Mouse (Mus musculus) E14TG2a.4 (cell line): ENCODE measurements at regions not wholly inside any gene's neighbourhood (a gene's known extent, or its start where the extent isn't known, plus 50 kb on each side); places are given as distances from the start of the nearest gene placed in this dataset.

ENCODE experiments used
- H3K27me3 ChIP-seq: 2 replicates; pipeline ENCODE4 v1.6.1; 2014; ENCODE audit warnings: low read length, control low read depth; ENCODE audit not compliant: insufficient read depth
- H3K36me3 ChIP-seq: 2 replicates; pipeline ENCODE4 v1.6.1; 2014; ENCODE audit warnings: low read length, control low read depth; ENCODE audit not compliant: insufficient read depth
- H3K4me1 ChIP-seq: replicated peaks from 2 replicates; pipeline ENCODE4 v1.6.1; 2014; ENCODE audit warnings: low read depth, low read length, control low read depth
- H3K4me3 ChIP-seq: replicated peaks from 2 replicates; pipeline ENCODE4 v1.5.1; 2014; ENCODE audit warnings: mild to moderate bottlenecking, low read length
- H3K9me3 ChIP-seq: 2 replicates; pipeline ENCODE4 v1.6.1; 2014; ENCODE audit warnings: low read length, control low read depth
- CTCF ChIP-seq: conservative IDR thresholded peaks from 2 replicates; pipeline ENCODE4 v1.5.1; 2014; ENCODE audit warnings: low read length
- NANOG ChIP-seq: IDR thresholded peaks from 2 replicates; pipeline ENCODE4 v1.6.1; 2014; ENCODE audit warnings: borderline replicate concordance, low read length, mixed read lengths
- POU5F1 ChIP-seq: IDR thresholded peaks from 2 replicates; pipeline ENCODE4 v1.6.1; 2014; ENCODE audit warnings: low read length, borderline replicate concordance

DNA sequence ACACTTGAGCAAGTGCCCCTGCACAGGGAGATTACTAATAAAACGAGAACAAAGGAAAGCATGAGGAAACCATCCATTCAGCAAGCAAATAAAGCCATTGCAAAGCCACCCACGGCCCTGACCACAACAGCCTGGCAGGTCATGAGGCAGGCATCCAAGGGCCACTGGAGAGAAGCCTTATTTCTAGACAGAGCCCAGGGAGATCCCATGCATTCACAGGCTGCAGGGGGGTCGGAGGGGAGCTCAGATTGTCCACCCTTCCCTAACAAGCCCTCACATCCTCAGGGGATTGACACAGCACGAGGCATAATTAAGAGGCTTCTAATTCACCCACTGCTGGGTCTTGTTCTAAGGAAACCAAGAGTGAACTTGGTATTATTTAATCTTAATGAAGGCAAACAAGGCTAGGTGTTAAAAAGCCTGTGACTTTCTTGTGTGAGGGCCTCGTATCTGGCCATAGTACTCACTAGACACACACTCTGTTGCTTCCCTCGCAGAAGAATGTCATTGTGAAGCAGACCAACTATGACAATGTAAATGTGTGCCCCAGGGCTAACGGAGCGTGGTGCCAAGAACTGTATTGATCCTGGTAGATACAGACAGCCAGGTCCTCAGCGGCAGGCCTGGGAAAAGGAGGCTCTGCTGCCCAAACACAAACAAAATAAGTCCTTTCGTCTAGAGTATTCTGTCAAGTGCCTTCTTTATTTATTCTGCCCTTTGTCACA, 303.6 kb upstream of the Slc24a5 start:
- H3K9me3 ChIP-seq = peaks cover 10% of the 10 kb centered on the region
- H3K4me1 ChIP-seq = no peaks in the 10 kb centered on the region
- TF ChIP-seq NANOG = no peak
- no peak for TF ChIP-seq POU5F1
- no peak for TF ChIP-seq CTCF
- no peaks in the 10 kb centered on the region for H3K36me3 ChIP-seq
- no peaks in the 10 kb centered on the region for H3K27me3 ChIP-seq
- no peak overlapping the region for H3K4me3 ChIP-seq

- Histone ChIP-seq H3K4me3 (no peak overlapping the region), H3K36me3 (no peaks in the 10 kb centered on the region), H3K4me1 (no peaks in the 10 kb centered on the region), H3K27me3 (no peaks in the 10 kb centered on the region), H3K9me3 (peaks cover 4% of the 10 kb centered on the region; the same call in 1 of the 2 replicates)
- TF ChIP-seq CTCF (no peak), POU5F1 (no peak), NANOG (no peak)
Observed at GRCm38 (mm10) chr2:124769267-124769967, 298.5 kb upstream of the Slc24a5 start.

DNA sequence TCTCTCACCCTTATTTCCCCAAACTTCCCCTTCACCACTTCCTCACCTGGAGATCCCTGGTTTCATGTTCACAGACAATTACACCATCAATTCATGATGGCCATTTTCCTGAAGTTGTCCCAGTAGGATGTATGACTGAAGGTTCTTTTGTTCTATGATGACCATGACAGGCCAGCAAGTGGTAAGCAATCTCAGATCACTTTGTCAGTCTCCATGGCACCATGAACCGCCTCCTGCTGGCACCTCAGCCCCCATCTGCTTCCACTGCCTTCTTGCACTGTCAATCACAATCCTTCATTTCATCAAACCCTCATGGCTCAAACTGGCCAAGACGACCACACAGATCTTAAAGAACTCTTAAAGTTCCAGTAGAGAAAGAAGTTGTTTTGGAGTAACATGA, 297.9 kb upstream of the Slc24a5 start:
- Histone ChIP-seq H3K27me3 (no peaks in the 10 kb centered on the region), H3K4me3 (no peak overlapping the region), H3K4me1 (no peaks in the 10 kb centered on the region), H3K9me3 (peaks cover 2% of the 10 kb centered on the region; the same call in 1 of the 2 replicates), H3K36me3 (no peaks in the 10 kb centered on the region)
- TF ChIP-seq POU5F1 (no peak), CTCF (no peak), NANOG (no peak)

DNA sequence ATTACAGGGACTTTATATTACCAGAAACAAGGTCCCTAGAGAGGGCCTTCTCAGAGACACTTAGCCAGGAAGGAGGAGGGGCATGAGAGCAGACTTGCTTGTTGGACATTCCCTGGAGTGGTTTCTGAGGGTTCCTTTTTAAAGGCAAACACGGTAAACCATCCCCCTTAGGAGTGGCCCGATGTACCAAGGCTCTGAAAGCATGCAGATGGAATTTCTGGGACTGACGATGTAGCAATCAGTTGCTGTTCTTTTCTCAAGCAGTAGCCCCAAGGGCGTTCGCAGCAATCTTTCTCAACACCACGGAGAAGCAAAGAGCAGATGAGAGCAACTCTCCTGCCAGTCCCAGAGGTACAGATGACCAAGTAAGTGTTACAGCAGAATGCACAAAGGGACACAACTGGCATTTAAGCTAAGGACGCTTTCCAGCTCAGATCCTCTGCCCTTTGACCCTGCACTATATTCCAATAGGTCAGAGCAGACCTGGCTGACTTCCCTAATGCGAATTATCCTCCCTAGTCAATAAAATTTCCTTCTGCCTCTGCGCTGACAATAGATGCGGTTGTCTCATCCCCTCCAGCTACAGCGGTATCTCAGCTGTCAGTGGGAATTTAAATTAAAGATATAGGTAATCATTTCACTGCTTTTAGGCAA, 295.7 kb upstream of the Slc24a5 start:
- no peaks in the 10 kb centered on the region for H3K36me3 ChIP-seq
- H3K4me1 ChIP-seq = no peaks in the 10 kb centered on the region
- H3K4me3 ChIP-seq = no peak overlapping the region
- TF ChIP-seq CTCF (no peak), POU5F1 (no peak), NANOG (no peak)
- no peaks in the 10 kb centered on the region for H3K9me3 ChIP-seq
- H3K27me3 ChIP-seq = no peaks in the 10 kb centered on the region

- Histone ChIP-seq H3K4me1 (no peaks in the 10 kb centered on the region), H3K36me3 (no peaks in the 10 kb centered on the region), H3K4me3 (no peak overlapping the region), H3K27me3 (no peaks in the 10 kb centered on the region), H3K9me3 (no peaks in the 10 kb centered on the region)
- TF ChIP-seq CTCF (no peak), POU5F1 (no peak), NANOG (no peak)
Observed at GRCm38 (mm10) chr2:124775737-124776136, 292.2 kb upstream of the Slc24a5 start.

DNA sequence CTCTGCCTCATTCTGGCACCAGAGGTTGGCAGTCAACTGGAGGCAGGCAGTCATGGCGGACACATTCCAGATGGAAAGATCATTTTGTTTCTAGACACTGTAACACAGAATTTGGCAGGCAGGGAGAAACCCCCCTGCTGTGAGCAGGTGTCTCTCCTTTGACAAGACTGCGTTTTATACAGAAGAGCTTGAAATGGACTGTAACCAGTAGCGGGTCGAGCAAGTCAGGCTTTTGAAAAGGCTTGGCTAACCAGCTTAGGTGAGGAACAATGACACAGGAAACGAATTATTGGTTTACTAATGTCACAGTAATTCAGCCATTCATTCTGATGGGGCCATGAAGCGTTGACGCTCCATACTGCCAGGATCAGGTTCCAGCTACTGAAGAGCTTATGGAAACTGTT, 275.3 kb upstream of the Slc24a5 start:
- Histone ChIP-seq H3K9me3 (peaks cover 43% of the 10 kb centered on the region), H3K36me3 (no peaks in the 10 kb centered on the region), H3K4me1 (no peaks in the 10 kb centered on the region), H3K27me3 (no peaks in the 10 kb centered on the region), H3K4me3 (no peak overlapping the region)
- TF ChIP-seq POU5F1 (no peak), NANOG (no peak), CTCF (no peak)

GRCm38 (mm10) chr2:124811709-124812108, 256.2 kb upstream of the Slc24a5 start:
- Histone ChIP-seq H3K36me3 (no peaks in the 10 kb centered on the region), H3K27me3 (no peaks in the 10 kb centered on the region), H3K4me3 (no peak overlapping the region), H3K4me1 (no peaks in the 10 kb centered on the region), H3K9me3 (peaks cover 52% of the 10 kb centered on the region)
- TF ChIP-seq NANOG = no peak
- TF ChIP-seq CTCF = no peak
- no peak for TF ChIP-seq POU5F1

DNA sequence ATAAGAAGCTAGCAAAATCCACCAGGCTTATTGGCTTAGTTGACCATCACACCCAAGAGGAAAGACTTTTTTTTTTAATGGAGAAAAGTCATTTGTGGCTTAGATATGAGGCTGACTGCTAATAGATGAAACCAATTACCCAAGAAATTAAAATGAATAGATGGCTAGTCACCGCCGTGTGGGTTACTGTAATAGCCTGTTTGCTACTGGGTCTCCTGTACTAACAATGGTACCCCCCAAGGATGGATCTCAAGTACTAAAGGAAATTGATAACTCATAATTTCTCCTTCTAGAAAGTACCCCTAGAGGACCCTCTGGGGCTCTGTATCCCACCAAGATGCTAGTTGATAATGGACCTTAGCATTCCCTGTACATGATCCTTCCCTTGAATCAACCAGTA, 251.1 kb upstream of the Slc24a5 start:
- Histone ChIP-seq H3K9me3 (peaks cover 42% of the 10 kb centered on the region), H3K4me3 (no peak overlapping the region), H3K4me1 (no peaks in the 10 kb centered on the region), H3K27me3 (no peaks in the 10 kb centered on the region), H3K36me3 (no peaks in the 10 kb centered on the region)
- no peak for TF ChIP-seq POU5F1
- no peak for TF ChIP-seq CTCF
- no peak for TF ChIP-seq NANOG

- Histone ChIP-seq H3K27me3 (no peaks in the 10 kb centered on the region), H3K9me3 (peaks cover 64% of the 10 kb centered on the region), H3K4me1 (no peaks in the 10 kb centered on the region)
Observed at GRCm38 (mm10) chr2:124819846-124820245, 248.1 kb upstream of the Slc24a5 start.

More at GRCm38 (mm10) chr2:124819846-124820245, 248.1 kb upstream of the Slc24a5 start:
- no peak overlapping the region for H3K4me3 ChIP-seq
- no peak for TF ChIP-seq CTCF
- TF ChIP-seq POU5F1 = no peak
- no peak for TF ChIP-seq NANOG
- H3K36me3 ChIP-seq = no peaks in the 10 kb centered on the region
